Mouse (Mus musculus) kidney, adult 2 months (tissue): ENCODE data around the gene Sh2d3c. TPM values are rescaled to one million over a fixed set of nuclear protein-coding genes. Genes with fewer than 3 reads are reported as not detected.

Experiments
- DNase-seq: peaks from one replicate; pipeline ENCODE4 v3.0.0; 2021
- H3K27ac ChIP-seq: fragments of 200-500 bp; 2 replicates; pipeline ENCODE4 v1.5.1; 2012; ENCODE audit warnings: low read depth, low read length, control low read depth, inconsistent platforms; ENCODE audit not compliant: insufficient read depth
- H3K27me3 ChIP-seq: fragments of 200-500 bp; replicated peaks from 2 replicates; pipeline ENCODE4 v1.6.1; 2012; ENCODE audit warnings: mild to moderate bottlenecking, moderate library complexity, low read length, inconsistent platforms; ENCODE audit not compliant: control insufficient read depth, insufficient read depth
- H3K36me3 ChIP-seq: fragments of 200-500 bp; 2 replicates; pipeline ENCODE4 v1.6.1; 2012; ENCODE audit warnings: mild to moderate bottlenecking, moderate library complexity, low read length, inconsistent platforms; ENCODE audit not compliant: control insufficient read depth, insufficient read depth
- H3K4me1 ChIP-seq: fragments of 200-500 bp; 2 replicates; pipeline ENCODE4 v1.6.1; 2011; ENCODE audit warnings: low read length; ENCODE audit not compliant: control insufficient read depth, insufficient read depth
- H3K4me3 ChIP-seq: fragments of 200-500 bp; 2 replicates; pipeline ENCODE4 v1.5.1; 2011; ENCODE audit warnings: mild to moderate bottlenecking, low read depth, low read length, control low read depth; ENCODE audit not compliant: insufficient read depth
- CTCF ChIP-seq: fragments of 200-500 bp; conservative IDR thresholded peaks from 2 replicates; pipeline ENCODE4 v1.5.1; 2011; ENCODE audit warnings: low read depth, mild to moderate bottlenecking, control low read depth, low read length, moderate library complexity, mixed read lengths; ENCODE audit not compliant: insufficient read depth, insufficient read length
- POLR2A ChIP-seq: fragments of 200-500 bp; IDR thresholded peaks from one replicate; pipeline ENCODE4 v1.6.1; 2011; ENCODE audit warnings: low read depth, low read length, control low read depth
- WGBS: fragments of 180-500 bp; shearing (Covaris S2); methylation state at CpG from one replicate; pipeline ENCODE4 v1.1.7; 2018; 5-methylcytosine and 5-hydroxymethylcytosine counted together
- polyA plus RNA-seq: library from polyadenylated mRNA; depleted of rRNA; stranded (reverse); fragments of >200 nt; gene quantifications from 2 replicates; pipeline ENCODE4 v1.2.3, GENCODE M21; 2012

Gene Sh2d3c
- polyA plus RNA-seq, 1 experiment, result 30.4 TPM

DNA sequence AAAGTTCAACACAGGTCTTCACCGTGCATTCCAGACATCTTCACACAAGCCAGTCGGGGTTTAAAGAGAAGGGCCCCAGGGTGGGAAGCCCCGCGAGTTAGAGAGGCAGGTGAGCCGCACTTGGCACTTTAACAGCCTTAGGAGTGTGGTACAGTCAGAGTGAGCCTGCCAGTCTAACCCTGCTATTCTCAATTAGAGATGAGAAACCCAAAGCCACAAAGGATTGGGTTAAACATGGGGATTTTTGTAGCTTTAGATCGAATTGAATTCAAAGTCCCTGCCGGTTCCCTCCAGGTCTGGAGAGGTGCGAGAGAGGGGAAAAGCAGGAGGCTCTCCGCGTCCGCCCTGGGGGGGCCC lies 20.0 kb downstream of the Sh2d3c start, which contains the start of gene 6330409D20Rik:
6330409D20Rik (minus strand) TSS at position 101 of the 357 bp plus-strand sequence.
- no peak within 1 kb of the TSS for H3K27ac ChIP-seq
- no peaks in the 10 kb centered on the region for H3K36me3 ChIP-seq
- no peaks in the 10 kb centered on the region for H3K4me1 ChIP-seq
- H3K4me3 ChIP-seq, result peak within 1 kb of the TSS; percentile 2; the same call in 1 of the 2 replicates
- WGBS, result 16% methylated on average over 11 of the region's 11 CpGs
- DNase-seq, result no peak
- no peak for TF ChIP-seq CTCF
- TF ChIP-seq POLR2A, result no peak
- H3K27me3 ChIP-seq, result no peaks in the 10 kb centered on the region

DNA sequence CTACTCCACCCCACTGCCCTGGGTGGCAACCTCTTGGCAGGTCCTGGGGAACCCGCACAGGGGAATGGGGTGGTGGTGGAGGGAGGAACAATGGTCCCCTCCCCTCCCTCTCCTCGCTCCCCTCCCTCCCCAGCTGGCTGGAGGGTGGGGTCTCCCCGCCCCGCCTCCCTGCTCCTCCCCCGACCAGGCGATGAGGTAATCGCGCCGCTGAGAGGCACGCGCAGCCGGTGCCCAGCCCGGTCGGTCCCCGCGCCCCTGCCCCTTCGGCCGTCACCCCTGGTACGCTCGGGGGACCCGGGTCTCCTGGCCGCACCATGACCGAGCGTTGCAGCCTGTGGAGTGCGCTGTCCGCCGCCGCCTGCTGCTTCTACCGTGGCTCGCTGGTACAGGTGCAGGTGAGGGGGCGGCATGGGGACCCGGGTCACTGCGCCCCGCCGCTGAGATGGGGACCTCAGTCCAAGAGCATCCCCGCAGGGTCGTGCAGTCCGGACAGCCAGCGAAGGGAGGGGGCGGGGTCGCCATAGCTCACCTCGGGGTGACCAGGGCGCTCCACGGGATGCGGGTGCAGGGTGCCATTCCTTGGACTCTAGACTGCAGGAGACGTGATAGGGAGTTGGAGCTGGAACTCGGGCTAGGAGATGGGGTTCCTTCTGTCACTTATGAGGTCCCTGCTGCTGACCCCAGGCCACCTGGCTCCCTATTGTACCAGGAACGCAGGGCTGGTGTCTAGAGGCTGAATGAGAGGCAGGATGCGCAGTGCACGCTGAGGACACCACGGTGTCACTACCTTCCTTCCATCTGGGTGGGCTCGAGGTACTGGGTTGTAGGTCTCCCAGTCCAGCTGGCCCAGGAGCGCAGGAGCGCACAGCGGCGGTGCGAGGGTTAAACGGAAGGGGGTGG lies 20.7 kb downstream of the Sh2d3c start:
- Histone ChIP-seq H3K27me3 (no peaks in the 10 kb centered on the region), H3K4me3 (peak overlapping the region; percentile 2; the same call in 1 of the 2 replicates)

DNA sequence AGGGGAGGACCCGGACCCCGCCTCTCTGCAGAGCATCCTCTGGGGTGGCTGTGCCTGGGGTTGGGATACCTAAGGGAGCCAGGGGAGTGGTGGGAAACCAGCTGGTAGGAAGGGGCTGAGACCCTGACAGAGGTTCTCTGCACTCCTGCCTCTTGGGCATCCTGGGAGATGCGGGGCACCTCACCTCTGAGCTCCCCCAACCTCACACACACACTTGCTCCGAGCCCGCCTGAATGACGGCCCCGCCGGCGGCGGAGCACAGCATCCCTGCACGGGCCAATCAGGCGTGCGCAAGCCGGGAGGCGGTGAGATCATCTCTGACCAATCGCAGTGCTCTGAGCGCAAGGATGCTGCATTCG lies 21.3 kb downstream of the Sh2d3c start:
- H3K36me3 ChIP-seq, result no peaks in the 10 kb centered on the region
- DNase-seq, result no peak
- H3K27me3 ChIP-seq, result no peaks in the 10 kb centered on the region
- TF ChIP-seq POLR2A (no peak), CTCF (no peak)
- no peaks in the 10 kb centered on the region for H3K4me1 ChIP-seq
- no peak overlapping the region for H3K4me3 ChIP-seq
- no peak overlapping the region for H3K27ac ChIP-seq
- 36% methylated on average over 18 of the region's 18 CpGs for WGBS

More for the DNA sequence above, 20.7 kb downstream of the Sh2d3c start:
- 14% methylated on average over 56 of the region's 58 CpGs for WGBS
- no peaks in the 10 kb centered on the region for H3K4me1 ChIP-seq
- TF ChIP-seq POLR2A (no peak), CTCF (no peak)
- H3K36me3 ChIP-seq, result no peaks in the 10 kb centered on the region
- H3K27ac ChIP-seq, result no peak overlapping the region
- no peak for DNase-seq

DNA sequence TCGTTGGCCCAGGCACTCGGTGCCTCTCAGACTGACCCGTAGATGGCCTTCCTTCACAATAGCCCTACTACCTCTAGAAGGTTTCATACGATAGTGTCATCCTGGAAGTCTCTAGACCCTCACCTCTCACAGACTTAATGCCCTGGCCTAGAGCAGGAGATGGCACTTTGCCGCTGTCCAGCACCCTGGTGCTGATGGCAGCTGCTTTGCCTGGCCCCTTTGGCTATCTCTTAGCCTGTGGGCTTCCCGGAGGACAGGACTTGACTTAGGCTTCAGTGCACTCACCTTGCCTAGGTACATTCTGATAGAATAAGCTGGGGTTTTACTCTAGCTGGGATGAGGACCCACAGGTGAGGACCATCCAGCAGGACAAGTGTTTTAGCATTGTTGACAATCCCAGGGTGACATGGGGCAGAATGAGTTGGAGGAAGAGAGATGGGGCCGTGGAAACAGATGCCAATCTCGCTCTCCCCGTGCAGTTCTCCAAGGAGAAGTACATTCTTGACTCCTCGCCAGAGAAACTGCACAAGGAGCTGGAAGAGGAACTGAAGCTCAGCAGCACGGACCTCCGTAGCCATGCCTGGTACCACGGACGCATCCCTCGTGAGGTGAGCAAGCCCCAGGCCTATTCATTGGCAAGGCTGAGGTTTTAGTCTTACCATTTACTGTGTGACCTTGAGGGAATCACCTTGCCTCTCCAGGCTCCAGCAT lies 23.6 kb downstream of the Sh2d3c start:
- Histone ChIP-seq H3K4me1 (no peaks in the 10 kb centered on the region), H3K36me3 (no peaks in the 10 kb centered on the region), H3K27me3 (no peaks in the 10 kb centered on the region), H3K4me3 (no peak overlapping the region), H3K27ac (no peak overlapping the region)
- TF ChIP-seq CTCF (no peak), POLR2A (no peak)
- no peak for DNase-seq
- 60% methylated on average over 15 of the region's 15 CpGs for WGBS

DNA sequence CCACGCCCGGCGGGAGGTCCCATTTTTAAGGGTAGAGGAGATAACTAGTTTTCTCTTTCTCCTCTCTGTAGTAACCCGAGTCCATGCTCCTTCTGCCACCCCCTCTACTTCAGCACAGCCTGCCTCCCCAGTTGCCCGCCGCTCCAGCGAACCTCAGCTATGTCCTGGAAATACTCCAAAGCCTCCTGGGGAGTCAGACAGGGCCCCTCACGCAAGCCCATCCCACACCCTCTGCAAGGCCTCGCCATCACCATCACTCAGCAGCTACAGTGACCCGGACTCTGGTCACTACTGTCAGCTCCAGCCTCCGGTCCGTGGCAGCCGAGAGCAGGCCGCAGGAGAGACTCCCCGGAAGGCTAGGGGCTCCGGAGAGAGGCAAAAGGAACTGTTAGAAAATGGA lies 28.2 kb downstream of the Sh2d3c start:
- no peak overlapping the region for H3K4me3 ChIP-seq
- WGBS, result 70% methylated on average over 16 of the region's 16 CpGs
- DNase-seq, result no peak
- 0 out of 2 replicates have a peak, but pooled peaks cover 1% of the 10 kb centered on the region for H3K36me3 ChIP-seq
- no peak overlapping the region for H3K27ac ChIP-seq
- no peaks in the 10 kb centered on the region for H3K4me1 ChIP-seq
- TF ChIP-seq CTCF, result no peak
- TF ChIP-seq POLR2A, result no peak
- H3K27me3 ChIP-seq, result no peaks in the 10 kb centered on the region

DNA sequence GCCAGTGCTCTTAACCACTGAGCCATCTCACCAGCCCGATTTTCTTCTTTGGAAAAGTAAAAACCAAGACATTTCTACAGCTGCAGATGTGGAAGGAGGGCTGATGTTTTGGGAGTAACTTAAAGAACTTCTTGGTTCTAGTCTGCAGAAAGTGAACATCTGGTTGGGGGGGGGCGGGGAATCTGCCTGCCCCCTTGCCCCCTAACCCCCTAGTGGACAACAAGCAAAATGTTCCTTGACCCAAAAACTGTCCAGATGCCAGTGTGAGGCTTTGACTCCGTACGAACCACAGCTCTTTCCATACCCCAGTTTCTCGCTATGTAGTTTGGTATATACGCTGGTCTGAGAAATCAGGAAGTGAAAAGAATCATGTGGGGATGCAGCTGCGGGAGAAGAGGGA lies 29.3 kb downstream of the Sh2d3c start:
- 74% methylated on average over 7 of the region's 7 CpGs for WGBS
- DNase-seq, result no peak
- no peaks in the 10 kb centered on the region for H3K4me1 ChIP-seq
- peaks cover 1% of the 10 kb centered on the region; the same call in 1 of the 2 replicates for H3K36me3 ChIP-seq
- no peak overlapping the region for H3K4me3 ChIP-seq
- no peaks in the 10 kb centered on the region for H3K27me3 ChIP-seq
- TF ChIP-seq POLR2A, result no peak
- TF ChIP-seq CTCF, result no peak
- no peak overlapping the region for H3K27ac ChIP-seq

DNA sequence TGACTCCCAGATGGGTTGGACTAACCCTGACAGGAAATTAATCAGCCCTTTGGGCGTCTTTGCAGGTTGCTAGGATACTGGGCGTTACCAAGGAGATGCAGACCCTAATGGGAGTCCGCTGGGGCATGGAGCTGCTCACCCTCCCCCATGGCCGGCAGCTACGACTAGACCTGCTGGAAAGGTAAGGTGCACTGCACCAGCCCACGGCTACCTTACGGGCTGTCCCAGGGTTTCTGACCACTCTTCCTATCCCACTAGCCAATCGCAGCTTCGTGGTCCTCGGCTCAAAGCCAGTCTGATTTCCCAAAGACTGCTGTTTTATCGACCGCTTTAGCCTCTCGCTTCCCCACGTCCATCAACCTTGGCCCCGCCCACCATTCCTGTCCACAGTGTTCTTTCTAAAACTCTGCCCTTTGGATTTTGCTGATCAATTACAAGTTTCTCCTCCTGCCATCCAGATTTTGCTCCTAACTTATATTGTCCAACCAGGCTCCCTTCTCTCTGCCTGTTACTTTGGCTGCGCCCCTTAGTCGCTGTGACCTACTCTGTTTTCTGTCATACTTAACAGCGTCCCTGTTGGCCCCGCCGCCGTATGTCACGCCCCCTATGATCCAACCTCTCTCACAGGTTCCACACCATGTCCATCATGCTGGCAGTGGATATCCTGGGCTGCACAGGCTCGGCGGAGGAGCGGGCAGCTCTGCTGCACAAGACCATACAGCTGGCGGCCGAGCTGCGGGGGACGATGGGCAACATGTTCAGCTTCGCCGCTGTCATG lies 30.2 kb downstream of the Sh2d3c start:
- peak; percentile 93 for DNase-seq
- Histone ChIP-seq H3K4me3 (peak overlapping the region; percentile 43), H3K27me3 (no peaks in the 10 kb centered on the region), H3K4me1 (no peaks in the 10 kb centered on the region), H3K36me3 (peaks cover 1% of the 10 kb centered on the region; the same call in 1 of the 2 replicates), H3K27ac (peak overlapping the region; percentile 37; the same call in 1 of the 2 replicates)
- WGBS, result 26% methylated on average over 31 of the region's 31 CpGs
- no peak for TF ChIP-seq CTCF
- TF ChIP-seq POLR2A, result no peak
